Mouse (Mus musculus): ENCODE measurements at regions not wholly inside any gene's neighbourhood (a gene's known extent, or its start where the extent isn't known, plus 50 kb on each side); places are given as distances from the start of the nearest gene placed in this dataset.

GRCm38 (mm10) chr6:144897526-144897925 lies 115.7 kb upstream of the Sox5 start:
- Histone ChIP-seq H3K4me2 (replicated peaks; ENCODE audit: low read depth, low read length) (no peak overlapping the region), H3K36me3 (ENCODE audit: control insufficient read depth, insufficient read depth, low read length) (no peaks in the 10 kb centered on the region), H3K27me3 (ENCODE audit: control insufficient read depth, insufficient read depth, low read length) (no peaks in the 10 kb centered on the region), H3K4me3 (ENCODE audit: low read length) (no peak overlapping the region), H3K4me1 (ENCODE audit: control insufficient read depth, insufficient read depth, low read length) (no peaks in the 10 kb centered on the region), H3K27ac (ENCODE audit: low read depth, low read length) (no peak overlapping the region), H3K9me3 (ENCODE audit: control insufficient read depth, low read length) (no peaks in the 10 kb centered on the region), H3K9ac (ENCODE audit: low read depth, low read length) (no peak overlapping the region)
- no peak for ATAC-seq (ENCODE audit: low FRiP score, low TSS enrichment)
- WGBS: 48% methylated on average over 3 of the region's 3 CpGs

GRCm38 (mm10) chr6:144890914-144891313 lies 109.1 kb upstream of the Sox5 start:
- Histone ChIP-seq H3K36me3 (ENCODE audit: control insufficient read depth, insufficient read depth, low read length) (no peaks in the 10 kb centered on the region), H3K27ac (ENCODE audit: low read depth, low read length) (no peak overlapping the region), H3K9me3 (ENCODE audit: control insufficient read depth, low read length) (no peaks in the 10 kb centered on the region), H3K27me3 (ENCODE audit: control insufficient read depth, insufficient read depth, low read length) (no peaks in the 10 kb centered on the region), H3K4me1 (ENCODE audit: control insufficient read depth, insufficient read depth, low read length) (no peaks in the 10 kb centered on the region), H3K4me3 (ENCODE audit: low read length) (no peak overlapping the region), H3K9ac (ENCODE audit: low read depth, low read length) (no peak overlapping the region), H3K4me2 (replicated peaks; ENCODE audit: low read depth, low read length) (no peak overlapping the region)
- 56% methylated on average over 2 of the region's 2 CpGs for WGBS
- ATAC-seq (ENCODE audit: low FRiP score, low TSS enrichment): no peak

GRCm38 (mm10) chr6:144890166-144890565 lies 108.4 kb upstream of the Sox5 start:
- WGBS: 41% methylated on average over 8 of the region's 8 CpGs
- Histone ChIP-seq H3K9ac (ENCODE audit: low read depth, low read length) (no peak overlapping the region), H3K9me3 (ENCODE audit: control insufficient read depth, low read length) (no peaks in the 10 kb centered on the region), H3K4me2 (replicated peaks; ENCODE audit: low read depth, low read length) (no peak overlapping the region), H3K27ac (ENCODE audit: low read depth, low read length) (no peak overlapping the region), H3K4me1 (ENCODE audit: control insufficient read depth, insufficient read depth, low read length) (no peaks in the 10 kb centered on the region), H3K36me3 (ENCODE audit: control insufficient read depth, insufficient read depth, low read length) (no peaks in the 10 kb centered on the region), H3K4me3 (ENCODE audit: low read length) (no peak overlapping the region), H3K27me3 (ENCODE audit: control insufficient read depth, insufficient read depth, low read length) (no peaks in the 10 kb centered on the region)
- ATAC-seq (ENCODE audit: low FRiP score, low TSS enrichment): no peak

GRCm38 (mm10) chr6:144883117-144883516 lies 101.3 kb upstream of the Sox5 start:
- H3K9ac ChIP-seq (ENCODE audit: low read depth, low read length): no peak overlapping the region
- H3K27ac ChIP-seq (ENCODE audit: low read depth, low read length): no peak overlapping the region
- ATAC-seq (ENCODE audit: low FRiP score, low TSS enrichment): no peak
- no peaks in the 10 kb centered on the region for H3K4me1 ChIP-seq (ENCODE audit: control insufficient read depth, insufficient read depth, low read length)
- 77% methylated on average over 4 of the region's 4 CpGs for WGBS
- H3K27me3 ChIP-seq (ENCODE audit: control insufficient read depth, insufficient read depth, low read length): no peaks in the 10 kb centered on the region
- no peak overlapping the region for H3K4me3 ChIP-seq (ENCODE audit: low read length)
- H3K36me3 ChIP-seq (ENCODE audit: control insufficient read depth, insufficient read depth, low read length): no peaks in the 10 kb centered on the region
- no peak overlapping the region for H3K4me2 ChIP-seq (replicated peaks; ENCODE audit: low read depth, low read length)
- no peaks in the 10 kb centered on the region for H3K9me3 ChIP-seq (ENCODE audit: control insufficient read depth, low read length)

GRCm38 (mm10) chr6:144880098-144880497 lies 98.3 kb upstream of the Sox5 start:
- H3K36me3 ChIP-seq (ENCODE audit: control insufficient read depth, insufficient read depth, low read length): no peaks in the 10 kb centered on the region
- no peak overlapping the region for H3K4me2 ChIP-seq (replicated peaks; ENCODE audit: low read depth, low read length)
- 77% methylated on average over 10 of the region's 10 CpGs for WGBS
- H3K9me3 ChIP-seq (ENCODE audit: control insufficient read depth, low read length): no peaks in the 10 kb centered on the region
- H3K9ac ChIP-seq (ENCODE audit: low read depth, low read length): no peak overlapping the region
- no peak for ATAC-seq (ENCODE audit: low FRiP score, low TSS enrichment)
- no peaks in the 10 kb centered on the region for H3K4me1 ChIP-seq (ENCODE audit: control insufficient read depth, insufficient read depth, low read length)
- no peak overlapping the region for H3K27ac ChIP-seq (ENCODE audit: low read depth, low read length)
- H3K4me3 ChIP-seq (ENCODE audit: low read length): no peak overlapping the region
- H3K27me3 ChIP-seq (ENCODE audit: control insufficient read depth, insufficient read depth, low read length): no peaks in the 10 kb centered on the region

GRCm38 (mm10) chr6:144876758-144877157 lies 95.0 kb upstream of the Sox5 start:
- H3K4me3 ChIP-seq (ENCODE audit: low read length): no peak overlapping the region
- no peaks in the 10 kb centered on the region for H3K27me3 ChIP-seq (ENCODE audit: control insufficient read depth, insufficient read depth, low read length)
- H3K9ac ChIP-seq (ENCODE audit: low read depth, low read length): no peak overlapping the region
- H3K4me2 ChIP-seq (replicated peaks; ENCODE audit: low read depth, low read length): no peak overlapping the region
- no peaks in the 10 kb centered on the region for H3K9me3 ChIP-seq (ENCODE audit: control insufficient read depth, low read length)
- no peaks in the 10 kb centered on the region for H3K36me3 ChIP-seq (ENCODE audit: control insufficient read depth, insufficient read depth, low read length)
- ATAC-seq (ENCODE audit: low FRiP score, low TSS enrichment): no peak
- 83% methylated on average over 12 of the region's 12 CpGs for WGBS
- H3K4me1 ChIP-seq (ENCODE audit: control insufficient read depth, insufficient read depth, low read length): no peaks in the 10 kb centered on the region
- no peak overlapping the region for H3K27ac ChIP-seq (ENCODE audit: low read depth, low read length)

- WGBS: 69% methylated on average over 9 of the region's 9 CpGs
- H3K4me1 ChIP-seq (ENCODE audit: control insufficient read depth, insufficient read depth, low read length): no peaks in the 10 kb centered on the region
- H3K27me3 ChIP-seq (ENCODE audit: control insufficient read depth, insufficient read depth, low read length): no peaks in the 10 kb centered on the region
- H3K9ac ChIP-seq (ENCODE audit: low read depth, low read length): no peak overlapping the region
- no peak overlapping the region for H3K4me3 ChIP-seq (ENCODE audit: low read length)
- no peaks in the 10 kb centered on the region for H3K36me3 ChIP-seq (ENCODE audit: control insufficient read depth, insufficient read depth, low read length)
- H3K4me2 ChIP-seq (replicated peaks; ENCODE audit: low read depth, low read length): no peak overlapping the region
- no peaks in the 10 kb centered on the region for H3K9me3 ChIP-seq (ENCODE audit: control insufficient read depth, low read length)
- no peak overlapping the region for H3K27ac ChIP-seq (ENCODE audit: low read depth, low read length)
- ATAC-seq (ENCODE audit: low FRiP score, low TSS enrichment): no peak
These were observed 94.1 kb upstream of the Sox5 start for GRCm38 (mm10) chr6:144875862-144876261.

GRCm38 (mm10) chr6:144874251-144874650 lies 92.5 kb upstream of the Sox5 start:
- no peak overlapping the region for H3K4me3 ChIP-seq (ENCODE audit: low read length)
- H3K27me3 ChIP-seq (ENCODE audit: control insufficient read depth, insufficient read depth, low read length): no peaks in the 10 kb centered on the region
- no peaks in the 10 kb centered on the region for H3K9me3 ChIP-seq (ENCODE audit: control insufficient read depth, low read length)
- H3K27ac ChIP-seq (ENCODE audit: low read depth, low read length): no peak overlapping the region
- WGBS: 92% methylated on average over 5 of the region's 5 CpGs
- no peak overlapping the region for H3K9ac ChIP-seq (ENCODE audit: low read depth, low read length)
- H3K4me1 ChIP-seq (ENCODE audit: control insufficient read depth, insufficient read depth, low read length): no peaks in the 10 kb centered on the region
- ATAC-seq (ENCODE audit: low FRiP score, low TSS enrichment): no peak
- no peaks in the 10 kb centered on the region for H3K36me3 ChIP-seq (ENCODE audit: control insufficient read depth, insufficient read depth, low read length)
- no peak overlapping the region for H3K4me2 ChIP-seq (replicated peaks; ENCODE audit: low read depth, low read length)

GRCm38 (mm10) chr6:144870949-144871348 lies 89.2 kb upstream of the Sox5 start:
- Histone ChIP-seq H3K27me3 (ENCODE audit: control insufficient read depth, insufficient read depth, low read length) (no peaks in the 10 kb centered on the region), H3K9me3 (ENCODE audit: control insufficient read depth, low read length) (no peaks in the 10 kb centered on the region), H3K36me3 (ENCODE audit: control insufficient read depth, insufficient read depth, low read length) (no peaks in the 10 kb centered on the region), H3K9ac (ENCODE audit: low read depth, low read length) (no peak overlapping the region), H3K4me1 (ENCODE audit: control insufficient read depth, insufficient read depth, low read length) (no peaks in the 10 kb centered on the region), H3K4me3 (ENCODE audit: low read length) (no peak overlapping the region), H3K4me2 (replicated peaks; ENCODE audit: low read depth, low read length) (no peak overlapping the region), H3K27ac (ENCODE audit: low read depth, low read length) (no peak overlapping the region)
- ATAC-seq (ENCODE audit: low FRiP score, low TSS enrichment): no peak
- 93% methylated on average over 8 of the region's 8 CpGs for WGBS

GRCm38 (mm10) chr6:144867333-144867732 lies 85.6 kb upstream of the Sox5 start:
- H3K36me3 ChIP-seq (ENCODE audit: control insufficient read depth, insufficient read depth, low read length): no peaks in the 10 kb centered on the region
- WGBS: 86% methylated on average over 9 of the region's 9 CpGs
- ATAC-seq (ENCODE audit: low FRiP score, low TSS enrichment): no peak
- H3K9ac ChIP-seq (ENCODE audit: low read depth, low read length): no peak overlapping the region
- no peak overlapping the region for H3K27ac ChIP-seq (ENCODE audit: low read depth, low read length)
- H3K4me1 ChIP-seq (ENCODE audit: control insufficient read depth, insufficient read depth, low read length): no peaks in the 10 kb centered on the region
- no peak overlapping the region for H3K4me2 ChIP-seq (replicated peaks; ENCODE audit: low read depth, low read length)
- H3K27me3 ChIP-seq (ENCODE audit: control insufficient read depth, insufficient read depth, low read length): no peaks in the 10 kb centered on the region
- H3K4me3 ChIP-seq (ENCODE audit: low read length): no peak overlapping the region
- no peaks in the 10 kb centered on the region for H3K9me3 ChIP-seq (ENCODE audit: control insufficient read depth, low read length)
